Mouse (Mus musculus): Measurements from ENCODE around the gene Slc36a1.

DNA sequence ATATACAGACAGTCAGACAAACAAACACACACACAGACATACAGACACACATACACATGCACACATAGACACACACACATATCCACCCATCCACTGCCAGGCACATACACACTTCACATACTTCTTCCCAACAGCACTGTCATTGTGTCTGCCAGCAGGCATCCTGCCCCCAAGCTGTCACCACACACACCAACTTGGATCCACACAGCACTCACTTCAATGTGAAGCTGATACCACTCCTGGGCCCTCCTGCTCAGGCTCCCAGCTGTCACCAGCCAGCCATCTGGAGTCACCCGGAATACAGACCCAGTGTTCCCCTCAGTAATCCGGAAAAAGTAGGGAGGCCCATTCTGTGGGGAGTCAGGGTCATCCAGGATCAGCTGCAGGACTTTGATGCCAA lies 61.5 kb downstream of the Slc36a1 start:
- TF ChIP-seq CTCF (conservative IDR thresholded peaks at IDR 0.05; ENCODE audit: low read length) (no peak), NANOG (IDR thresholded peaks at IDR 0.05; ENCODE audit: borderline replicate concordance, low read length) (no peak), POU5F1 (IDR thresholded peaks at IDR 0.05; ENCODE audit: borderline replicate concordance, low read length) (no peak)
